In genomic region chr11:70870407-70870806, GRCm38 (mm10) we compare ENCODE assay signal across 9 mouse cellular contexts. TPM values are rescaled to one million over a fixed set of nuclear protein-coding genes. Genes with fewer than 3 reads are reported as not detected.
A peak's percentile ranks its signal among the peaks of the same experiment; 100 is the strongest.
DNase-seq lines count a peak whose midpoint lies in the region; ATAC-seq and TF ChIP-seq lines count a peak whose summit lies in the region.
"Had no signal": no experiment of that assay in that cellular context is flagged by ENCODE, and none has a peak within 500 bp of the region (broad histone marks: within the 10 kb centered on the region; RNA-seq: fewer than 3 reads in every experiment).

No protein-coding gene starts in this region.

- no peak for TF ChIP-seq CTCF in gastrocnemius, adult 2 months (IDR thresholded peaks at IDR 0.05)

- no peak for ATAC-seq in embryonic facial prominence, embryonic 14.5 days (ENCODE audit: low read depth)

- H3K4me2 ChIP-seq in embryonic facial prominence, embryonic 14.5 days (ENCODE audit: low read depth, low read length) = no peak overlapping the region
- H3K4me2 ChIP-seq: limb, embryonic 15.5 days had no signal

- peak; percentile 58 for DNase-seq in embryonic facial prominence, embryonic 14.5 days (ENCODE audit: low spot score)
- DNase-seq in embryonic facial prominence, embryonic 10.5 days (ENCODE audit: low spot score) = no peak
- DNase-seq in adrenal gland, postnatal 36 days = peak; percentile 90 to 93
- peak; percentile 84 for DNase-seq in gastrocnemius, adult 2 months
- peak; percentile 64 for DNase-seq in layer of hippocampus, adult 11-12 months (ENCODE audit: low spot score)
- DNase-seq in lung, postnatal 25 days (ENCODE audit: low spot score) = peak; percentile 79
- no peak for DNase-seq in thymus, postnatal 14 days
- DNase-seq in thymus, postnatal 10 days (ENCODE audit: low spot score in 2 of 2) = no peak

- H3K4me1 ChIP-seq in embryonic facial prominence, embryonic 14.5 days (ENCODE audit: control insufficient read depth, insufficient read depth, low read length) = no peaks in the 10 kb centered on the region
- 0 out of 2 replicates have a peak, but pooled peaks cover 2% of the 10 kb centered on the region for H3K4me1 ChIP-seq in embryonic facial prominence, embryonic 10.5 days

- intact Hi-C loops in gastrocnemius, adult 2 months (cut with DNase I) = no loop called here

- no peaks in the 10 kb centered on the region for H3K27me3 ChIP-seq in embryonic facial prominence, embryonic 14.5 days (replicated peaks; ENCODE audit: control insufficient read depth, insufficient read depth, low read length)
- no peaks in the 10 kb centered on the region for H3K27me3 ChIP-seq in embryonic facial prominence, embryonic 10.5 days (replicated peaks; ENCODE audit: low read depth, poor library complexity, severe bottlenecking)
- H3K27me3 ChIP-seq: limb, embryonic 15.5 days had no signal

- no peak overlapping the region for H3K4me3 ChIP-seq in embryonic facial prominence, embryonic 14.5 days (ENCODE audit: low read depth, low read length)
- H3K4me3 ChIP-seq in embryonic facial prominence, embryonic 10.5 days = no peak overlapping the region
- no peak overlapping the region for H3K4me3 ChIP-seq in gastrocnemius, adult 2 months
- H3K4me3 ChIP-seq: limb, embryonic 15.5 days had no signal

- H3K36me3 ChIP-seq in embryonic facial prominence, embryonic 14.5 days (ENCODE audit: control insufficient read depth, insufficient read depth, low read length) = no peaks in the 10 kb centered on the region
- no peaks in the 10 kb centered on the region for H3K36me3 ChIP-seq in embryonic facial prominence, embryonic 10.5 days (replicated peaks)
- H3K36me3 ChIP-seq: limb, embryonic 15.5 days had no signal

- H3K27ac ChIP-seq in embryonic facial prominence, embryonic 14.5 days (replicated peaks; ENCODE audit: low read depth, low read length) = no peak overlapping the region
- H3K27ac ChIP-seq in embryonic facial prominence, embryonic 10.5 days (replicated peaks) = no peak overlapping the region
- H3K27ac ChIP-seq in gastrocnemius, adult 2 months = peak overlapping the region; percentile 71
- H3K27ac ChIP-seq: limb, embryonic 15.5 days had no signal

- no peaks in the 10 kb centered on the region for H3K9me3 ChIP-seq in embryonic facial prominence, embryonic 14.5 days (ENCODE audit: control insufficient read depth, low read length)
- no peaks in the 10 kb centered on the region for H3K9me3 ChIP-seq in embryonic facial prominence, embryonic 10.5 days
- H3K9me3 ChIP-seq: limb, embryonic 15.5 days had no signal

- WGBS in embryonic facial prominence, embryonic 14.5 days = 94% methylated on average over 1 of the region's 1 CpGs
- WGBS in embryonic facial prominence, embryonic 10.5 days = 100% methylated on average over 1 of the region's 1 CpGs

- H3K9ac ChIP-seq in embryonic facial prominence, embryonic 14.5 days (ENCODE audit: low read depth, low read length) = no peak overlapping the region
- H3K9ac ChIP-seq: limb, embryonic 15.5 days had no signal

RNA-seq across cellular contexts. Expression of gene Rabep1, which starts 25.8 kb away (rescaled TPM):
- 29.4 and 31.8 TPM in 2 replicates for polyA plus RNA-seq in embryonic facial prominence, embryonic 14.5 days (2014; fragmentation: Nextera tagmentation; extraction: Ambion mirVana)
- polyA plus RNA-seq in embryonic facial prominence, embryonic 10.5 days (2016; fragmentation: Nextera tagmentation; extraction: Ambion mirVana) = 36.5 and 39.6 TPM in 2 replicates
- 100 to 1,000 TPM; 144 to 170 TPM for total RNA-seq in adrenal gland, postnatal 36 days (2021)
- total RNA-seq in gastrocnemius, adult 2 months (2021) = 10 to 100 TPM; 37.2 to 37.8 TPM

RNA-seq across cellular contexts. Expression of gene Scimp, which starts 58.0 kb away (rescaled TPM):
- 0.50 and 0.83 TPM in 2 replicates for polyA plus RNA-seq in embryonic facial prominence, embryonic 14.5 days (2014; fragmentation: Nextera tagmentation; extraction: Ambion mirVana)
- polyA plus RNA-seq in embryonic facial prominence, embryonic 10.5 days (2016; fragmentation: Nextera tagmentation; extraction: Ambion mirVana) = not detected in 2 replicates
- total RNA-seq in adrenal gland, postnatal 36 days (2021) = 1 to 10 TPM; 1.2 to 1.3 TPM
- total RNA-seq in gastrocnemius, adult 2 months (2021) = not detected

Comparison
In these comparisons a context has a peak if more than half of its experiments do, and no peak if none do; other contexts are left out.
1. DNase-seq: peak in embryonic facial prominence, embryonic 14.5 days (single experiment), adrenal gland, postnatal 36 days (2 of 2), gastrocnemius, adult 2 months (single experiment), layer of hippocampus, adult 11-12 months (single experiment) and lung, postnatal 25 days (single experiment); none in embryonic facial prominence, embryonic 10.5 days (single experiment), thymus, postnatal 14 days (single experiment) and thymus, postnatal 10 days (0 of 2).